Mouse (Mus musculus) frontal cortex, adult (tissue): ENCODE measurements around the gene Ess2.
A peak's percentile ranks its signal among the peaks of the same experiment; 100 is the strongest.

Source experiments
- ATAC-seq: cut with Nextera tagmentation; 2 replicates; pipeline ENCODE4 v1.9.2; 2017; ENCODE audit warnings: mild to moderate bottlenecking, moderate library complexity, mixed read lengths; ENCODE audit not compliant: low TSS enrichment

The Ess2 gene

DNA sequence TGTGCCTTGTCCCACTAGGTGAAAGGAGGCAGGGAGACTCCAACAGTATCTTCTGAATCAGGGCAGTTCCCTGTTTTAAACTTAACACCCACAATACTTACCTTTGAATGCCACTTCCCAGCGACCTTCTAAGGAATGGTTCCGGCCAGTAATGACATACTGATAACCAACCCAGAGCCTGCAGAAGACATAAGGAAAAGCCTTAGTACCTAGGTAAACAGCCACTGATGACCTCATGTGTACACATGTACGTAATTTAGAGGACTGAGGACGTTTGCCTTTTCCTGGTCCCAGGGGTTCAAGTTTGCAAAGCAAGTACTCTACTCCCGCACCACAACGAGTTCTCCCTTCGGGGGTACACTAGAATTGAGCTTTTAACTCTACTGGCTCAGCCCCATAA, 54.0 kb downstream of the Ess2 start:
- no peak for ATAC-seq

DNA sequence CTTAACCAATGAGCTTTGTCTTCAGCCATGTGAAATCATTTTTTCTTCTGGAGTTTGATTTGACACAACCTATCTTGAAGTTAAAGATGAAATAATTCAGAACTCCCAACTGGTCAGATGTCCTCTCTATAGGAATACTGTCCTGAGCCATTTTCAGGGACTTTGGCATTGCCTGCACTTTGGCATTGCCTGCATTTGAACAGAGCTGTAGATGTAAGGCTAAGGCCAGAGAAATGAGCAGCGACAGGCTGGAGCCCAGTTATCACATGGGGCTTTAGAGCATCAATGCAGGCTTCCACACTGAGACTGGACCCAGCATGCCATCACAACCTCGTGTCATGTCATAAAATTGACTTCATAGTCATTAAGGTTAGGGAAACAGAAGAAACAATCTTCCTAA, 57.9 kb downstream of the Ess2 start:
- ATAC-seq = no peak

DNA sequence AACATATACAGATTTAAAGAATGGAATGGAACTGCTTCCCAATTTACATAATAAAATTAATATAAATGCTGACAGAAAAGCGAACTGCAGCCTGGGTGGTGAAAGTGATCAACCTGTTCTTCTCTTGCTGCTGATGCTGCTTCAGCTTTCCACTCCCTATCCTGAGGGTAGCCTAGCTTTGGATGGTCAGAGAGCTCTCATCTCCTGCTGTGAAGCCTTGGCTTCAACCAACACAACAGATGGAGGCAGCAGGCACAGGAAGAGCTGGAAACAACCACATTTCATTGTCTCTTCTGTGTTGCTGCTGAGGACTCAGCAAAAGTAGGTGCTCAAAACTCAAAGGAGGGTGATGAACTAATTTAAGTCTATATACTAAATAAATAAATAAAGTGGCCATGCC, 59.3 kb downstream of the Ess2 start:
- peak; percentile 50; the same call in 1 of the 2 replicates for ATAC-seq

DNA sequence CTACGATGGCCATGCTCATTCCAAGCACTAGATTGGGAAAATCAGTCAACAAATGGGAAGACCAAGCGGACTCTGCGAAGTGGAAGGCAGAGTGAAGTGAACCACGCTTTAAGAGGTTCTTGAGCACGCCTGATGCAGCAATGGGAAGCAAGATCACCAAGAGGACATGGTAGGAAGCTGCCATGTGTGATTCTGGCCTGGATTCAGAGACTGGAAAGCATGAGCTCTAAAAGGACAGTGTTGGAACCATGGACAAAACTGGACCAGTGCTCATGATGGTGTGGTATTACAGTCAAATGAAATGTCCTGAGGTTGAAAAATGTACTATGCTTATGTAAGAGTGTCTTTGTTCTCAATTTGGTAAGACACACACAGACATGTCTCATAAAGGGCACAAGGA, 59.8 kb downstream of the Ess2 start:
- no peak for ATAC-seq
